Mouse (Mus musculus) lung, postnatal 0 days (tissue): Measurements from ENCODE around the gene Trank1.

Experiments used
- CTCF ChIP-seq: IDR thresholded peaks from 2 replicates; pipeline ENCODE4 v1.5.1; 2016; ENCODE audit warnings: antibody characterized with exemption, mild to moderate bottlenecking
- EP300 ChIP-seq: IDR thresholded peaks from 2 replicates; pipeline ENCODE4 v1.6.1; 2016; ENCODE audit warnings: antibody characterized with exemption, mild to moderate bottlenecking, control low read depth

DNA sequence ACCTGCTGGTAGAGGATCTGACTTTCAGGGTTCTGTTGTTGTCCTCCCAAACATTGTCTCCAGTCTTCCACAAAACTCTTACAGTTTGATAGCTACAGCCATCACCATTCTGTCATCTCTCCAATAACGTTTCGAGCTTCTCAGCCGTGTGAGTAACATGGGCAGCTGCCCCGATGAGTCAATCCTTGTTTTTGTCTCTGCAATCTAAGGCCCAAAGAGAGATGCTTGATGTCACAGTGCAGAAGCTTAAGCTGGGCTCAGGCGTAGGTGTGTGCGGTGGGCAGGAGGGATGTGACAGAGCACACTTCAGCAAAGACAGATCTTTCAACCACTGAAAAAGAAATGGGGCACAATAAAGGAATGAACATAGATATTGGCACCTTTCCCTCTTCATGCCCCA lies 7.5 kb upstream of the Trank1 start:
- TF ChIP-seq EP300 = no peak
- no peak for TF ChIP-seq CTCF
